Mouse (Mus musculus) hindbrain, embryonic 16.5 days (tissue): Measurements from ENCODE around the gene Gabpb1. TPM values are rescaled to one million over a fixed set of nuclear protein-coding genes. Genes with fewer than 3 reads are reported as not detected.
"Not testable (repeated sequence)": the region's sequence is repeated elsewhere in the genome, so short reads cannot be mapped to it uniquely, and the experiment has no call there.

Experiments used
- ATAC-seq: fragments of 200-750 bp; cut with Nextera tagmentation; 2 replicates; pipeline ENCODE4 v1.8.0; 2017; ENCODE audit warnings: moderate TSS enrichment, moderate library complexity
- H3K27ac ChIP-seq: fragments of 300-500 bp; sonication (generic); 2 replicates; pipeline ENCODE4 v1.5.1; 2014; ENCODE audit warnings: low read depth, mild to moderate bottlenecking, control low read depth, low read length, moderate library complexity
- H3K27me3 ChIP-seq: fragments of 300-500 bp; sonication (generic); replicated peaks from 2 replicates; pipeline ENCODE4 v1.6.1; 2014; ENCODE audit warnings: low read length; ENCODE audit not compliant: control insufficient read depth, insufficient read depth
- H3K36me3 ChIP-seq: fragments of 300-500 bp; sonication (generic); 2 replicates; pipeline ENCODE4 v1.6.1; 2014; ENCODE audit warnings: mild to moderate bottlenecking, low read length, moderate library complexity, mixed read lengths; ENCODE audit not compliant: control insufficient read depth, insufficient read depth
- H3K4me1 ChIP-seq: fragments of 300-500 bp; sonication (generic); 2 replicates; pipeline ENCODE4 v1.6.1; 2014; ENCODE audit warnings: low read depth, low read length; ENCODE audit not compliant: control insufficient read depth, insufficient read depth
- H3K4me2 ChIP-seq: fragments of 300-500 bp; sonication (generic); 2 replicates; pipeline ENCODE4 v1.6.1; 2014; ENCODE audit warnings: mild to moderate bottlenecking, low read length, control low read depth, moderate library complexity
- H3K4me3 ChIP-seq: fragments of 300-500 bp; sonication (generic); 2 replicates; pipeline ENCODE4 v1.5.1; 2014; ENCODE audit warnings: mild to moderate bottlenecking, low read length, control low read depth, moderate library complexity
- H3K9ac ChIP-seq: fragments of 300-500 bp; sonication (generic); 2 replicates; pipeline ENCODE4 v1.6.1; 2014; ENCODE audit warnings: low read depth, mild to moderate bottlenecking, control low read depth, low read length, moderate library complexity
- H3K9me3 ChIP-seq: fragments of 300-500 bp; sonication (generic); 2 replicates; pipeline ENCODE4 v1.6.1; 2014; ENCODE audit warnings: mild to moderate bottlenecking, low read length, moderate library complexity; ENCODE audit not compliant: control insufficient read depth
- WGBS: fragments of 180-500 bp; shearing (Covaris S2); extraction: QIAGEN DNeasy Blood & Tissue Kit; methylation state at CpG from one replicate; pipeline ENCODE4 v1.1.7; 2014; 5-methylcytosine and 5-hydroxymethylcytosine counted together
- polyA plus RNA-seq: library from polyadenylated mRNA; unstranded; fragments of >200 nt; fragmentation: Nextera tagmentation; extraction: Ambion mirVana; gene quantifications from 2 replicates; pipeline ENCODE4 v1.2.1, GENCODE M21; 2015

Gene Gabpb1
- polyA plus RNA-seq, 1 experiment from 2014 or later = 35.5 TPM

GRCm38 (mm10) chr2:126622455-126622854 is 53.7 kb downstream of the Gabpb1 start:
- H3K9me3 ChIP-seq = no peaks in the 10 kb centered on the region
- no peaks in the 10 kb centered on the region for H3K4me1 ChIP-seq
- 91% methylated on average over 2 of the region's 2 CpGs for WGBS

DNA sequence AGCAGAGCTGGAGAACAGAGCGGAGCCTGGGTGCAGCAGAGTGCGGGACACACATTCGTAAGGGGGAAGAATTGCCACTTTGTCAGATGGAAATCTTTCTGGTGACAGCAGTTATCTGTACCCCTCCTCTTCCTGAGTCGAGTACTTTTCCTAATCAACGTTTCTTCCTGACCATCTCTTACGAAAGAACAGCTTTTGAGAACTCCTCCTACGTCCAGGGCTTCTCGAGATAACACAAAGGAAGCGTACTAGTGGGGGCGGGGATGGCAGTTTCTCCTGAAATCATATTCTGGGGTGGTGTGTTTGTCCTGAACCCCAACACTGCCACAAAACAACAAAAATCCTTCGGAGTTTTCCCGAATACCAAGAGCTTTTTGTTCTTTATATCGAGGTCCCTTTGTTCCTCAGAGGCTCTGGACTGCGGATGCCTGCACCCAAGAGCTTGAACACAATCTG is 56.9 kb downstream of the Gabpb1 start, which contains the start of gene Hdc:
TSS of gene Hdc (minus strand) at position 51 of the 456 bp plus-strand sequence.
- H3K36me3 ChIP-seq = no peaks in the 10 kb centered on the region
- no peak for ATAC-seq
- 75% methylated on average over 14 of the region's 14 CpGs for WGBS

More at GRCm38 (mm10) chr2:126622455-126622854, 53.7 kb downstream of the Gabpb1 start:
- Histone ChIP-seq H3K36me3 (no peaks in the 10 kb centered on the region), H3K4me3 (no peak overlapping the region), H3K27me3 (no peaks in the 10 kb centered on the region), H3K27ac (no peak overlapping the region), H3K4me2 (no peak overlapping the region), H3K9ac (no peak overlapping the region)
- ATAC-seq = no peak

DNA sequence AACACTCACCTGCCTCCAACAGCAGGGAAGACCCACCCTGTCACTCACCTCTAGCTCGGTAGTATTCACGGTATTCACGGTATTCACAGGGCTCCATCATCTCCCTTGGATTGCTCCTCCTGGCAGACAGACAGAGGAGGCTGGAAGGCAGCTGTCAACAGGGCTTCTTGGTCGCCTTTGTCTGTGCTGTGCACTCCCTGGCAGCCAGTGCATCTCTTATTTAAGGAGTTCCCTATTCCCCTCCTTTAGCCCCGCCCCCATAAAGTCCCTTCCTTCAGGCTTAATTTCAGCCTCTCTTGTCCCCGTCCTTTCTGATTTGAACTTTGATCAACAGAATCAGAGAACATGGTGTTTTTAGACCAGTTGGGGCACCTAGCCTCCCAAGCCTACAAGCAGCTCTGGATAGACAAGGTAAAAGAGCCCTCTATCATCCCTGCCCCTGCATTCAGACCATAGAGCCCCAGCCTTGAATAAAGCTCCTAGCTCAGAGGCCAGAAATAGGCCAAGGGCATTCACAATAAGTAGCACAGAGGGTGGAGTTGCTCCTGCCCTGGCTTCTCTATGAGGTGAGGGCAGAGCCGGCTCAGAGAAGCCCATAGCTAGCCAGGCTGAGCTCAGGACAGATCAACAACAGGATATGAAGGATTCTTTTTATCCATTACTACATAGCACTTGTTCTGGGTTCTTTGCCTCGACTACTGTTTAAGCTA is 57.5 kb downstream of the Gabpb1 start:
- Histone ChIP-seq H3K9ac (no peak overlapping the region), H3K27ac (no peak overlapping the region), H3K27me3 (no peaks in the 10 kb centered on the region), H3K4me2 (no peak overlapping the region), H3K9me3 (no peaks in the 10 kb centered on the region), H3K36me3 (no peaks in the 10 kb centered on the region), H3K4me1 (no peaks in the 10 kb centered on the region), H3K4me3 (no peak overlapping the region)
- no peak for ATAC-seq
- WGBS = 27% methylated on average over 8 of the region's 8 CpGs

More for the DNA sequence above, 56.9 kb downstream of the Gabpb1 start, which contains the start of gene Hdc:
- Histone ChIP-seq H3K4me1 (no peaks in the 10 kb centered on the region), H3K4me2 (no peak within 1 kb of the TSS), H3K9me3 (no peaks in the 10 kb centered on the region), H3K27me3 (no peaks in the 10 kb centered on the region), H3K27ac (no peak within 1 kb of the TSS), H3K9ac (no peak within 1 kb of the TSS), H3K4me3 (no peak within 1 kb of the TSS)

DNA sequence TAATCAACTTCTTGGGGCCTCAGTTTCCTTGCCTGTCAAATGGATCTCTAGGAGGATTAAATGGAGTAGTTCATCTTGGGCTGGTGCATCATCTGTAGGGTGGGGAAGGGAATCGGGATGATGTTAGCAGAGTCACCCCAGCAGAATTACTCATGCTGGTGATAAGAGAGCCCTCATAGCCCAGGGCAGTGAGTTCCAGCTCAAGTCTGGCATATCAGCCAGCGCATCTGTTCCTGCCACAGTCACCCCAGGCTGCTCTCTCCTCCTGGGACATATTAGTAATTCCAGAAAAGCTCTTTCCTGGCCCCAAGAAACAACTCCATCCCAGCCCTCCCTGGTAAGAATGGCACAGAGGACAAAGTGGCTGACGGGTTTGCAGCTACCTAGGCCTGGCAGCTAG is 60.8 kb downstream of the Gabpb1 start:
- H3K27me3 ChIP-seq = no peaks in the 10 kb centered on the region
- H3K4me2 ChIP-seq = no peak overlapping the region
- H3K27ac ChIP-seq = no peak overlapping the region
- no peaks in the 10 kb centered on the region for H3K9me3 ChIP-seq
- 77% methylated on average over 3 of the region's 3 CpGs for WGBS
- no peak overlapping the region for H3K9ac ChIP-seq
- no peaks in the 10 kb centered on the region for H3K36me3 ChIP-seq
- no peak for ATAC-seq
- H3K4me1 ChIP-seq = no peaks in the 10 kb centered on the region
- no peak overlapping the region for H3K4me3 ChIP-seq

GRCm38 (mm10) chr2:126609600-126609999 is 66.5 kb downstream of the Gabpb1 start:
- not testable (repeated sequence) for H3K4me1 ChIP-seq, H3K27ac ChIP-seq, H3K4me3 ChIP-seq, H3K4me2 ChIP-seq, H3K36me3 ChIP-seq, ATAC-seq, H3K27me3 ChIP-seq, H3K9me3 ChIP-seq, H3K9ac ChIP-seq
- WGBS = 76% methylated on average over 12 of the region's 12 CpGs

DNA sequence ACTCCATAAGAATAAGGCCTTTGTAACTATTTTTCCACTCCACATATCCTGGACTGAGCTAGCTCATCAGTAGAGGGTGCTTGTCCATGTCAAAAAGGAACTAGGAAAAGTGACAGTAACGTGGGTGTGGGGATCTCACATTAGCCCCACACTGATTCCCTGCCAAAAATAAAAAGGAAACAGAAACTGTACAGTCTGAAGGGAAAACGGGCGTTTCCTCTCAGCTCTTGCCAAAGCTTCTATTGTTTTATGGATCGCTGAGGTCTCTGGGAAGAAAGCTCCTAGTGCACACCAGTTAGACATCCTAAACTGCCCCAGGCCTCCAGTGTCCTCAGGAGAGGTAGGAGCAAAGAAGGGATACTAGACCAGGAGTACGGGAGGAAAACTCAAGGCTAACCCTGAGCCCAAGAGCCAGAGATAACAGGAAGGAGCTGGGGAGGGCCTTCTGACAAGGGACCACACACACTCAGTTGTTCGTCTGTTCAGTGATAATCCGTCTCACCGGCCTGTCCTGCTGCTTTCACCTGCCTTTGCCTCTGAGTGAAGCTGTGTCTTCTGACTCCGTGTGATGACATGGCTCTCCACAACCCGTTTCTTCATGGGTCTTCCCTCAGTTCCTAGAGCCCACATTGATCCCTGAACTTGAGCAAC is 68.5 kb downstream of the Gabpb1 start:
- no peak overlapping the region for H3K27ac ChIP-seq
- H3K9ac ChIP-seq = no peak overlapping the region
- no peak overlapping the region for H3K4me2 ChIP-seq
- H3K27me3 ChIP-seq = no peaks in the 10 kb centered on the region
- H3K36me3 ChIP-seq = no peaks in the 10 kb centered on the region
- no peak for ATAC-seq
- no peaks in the 10 kb centered on the region for H3K4me1 ChIP-seq
- H3K9me3 ChIP-seq = no peaks in the 10 kb centered on the region
- H3K4me3 ChIP-seq = no peak overlapping the region
- 68% methylated on average over 10 of the region's 10 CpGs for WGBS

GRCm38 (mm10) chr2:126606688-126607062 is 69.5 kb downstream of the Gabpb1 start:
- WGBS = 71% methylated on average over 4 of the region's 4 CpGs
- H3K4me2 ChIP-seq = no peak overlapping the region

GRCm38 (mm10) chr2:126606061-126606687 is 70.0 kb downstream of the Gabpb1 start:
- H3K9ac ChIP-seq = no peak overlapping the region
- no peaks in the 10 kb centered on the region for H3K27me3 ChIP-seq
- H3K4me2 ChIP-seq = no peak overlapping the region
- H3K4me3 ChIP-seq = no peak overlapping the region
- H3K9me3 ChIP-seq = no peaks in the 10 kb centered on the region
- WGBS = 89% methylated on average over 15 of the region's 15 CpGs
- ATAC-seq = no peak
- H3K4me1 ChIP-seq = no peaks in the 10 kb centered on the region
- no peak overlapping the region for H3K27ac ChIP-seq
- no peaks in the 10 kb centered on the region for H3K36me3 ChIP-seq

More at GRCm38 (mm10) chr2:126606688-126607062, 69.5 kb downstream of the Gabpb1 start:
- no peak overlapping the region for H3K27ac ChIP-seq
- H3K27me3 ChIP-seq = no peaks in the 10 kb centered on the region
- no peak overlapping the region for H3K9ac ChIP-seq
- H3K36me3 ChIP-seq = no peaks in the 10 kb centered on the region
- no peaks in the 10 kb centered on the region for H3K4me1 ChIP-seq
- ATAC-seq = no peak
- H3K4me3 ChIP-seq = no peak overlapping the region
- H3K9me3 ChIP-seq = no peaks in the 10 kb centered on the region

DNA sequence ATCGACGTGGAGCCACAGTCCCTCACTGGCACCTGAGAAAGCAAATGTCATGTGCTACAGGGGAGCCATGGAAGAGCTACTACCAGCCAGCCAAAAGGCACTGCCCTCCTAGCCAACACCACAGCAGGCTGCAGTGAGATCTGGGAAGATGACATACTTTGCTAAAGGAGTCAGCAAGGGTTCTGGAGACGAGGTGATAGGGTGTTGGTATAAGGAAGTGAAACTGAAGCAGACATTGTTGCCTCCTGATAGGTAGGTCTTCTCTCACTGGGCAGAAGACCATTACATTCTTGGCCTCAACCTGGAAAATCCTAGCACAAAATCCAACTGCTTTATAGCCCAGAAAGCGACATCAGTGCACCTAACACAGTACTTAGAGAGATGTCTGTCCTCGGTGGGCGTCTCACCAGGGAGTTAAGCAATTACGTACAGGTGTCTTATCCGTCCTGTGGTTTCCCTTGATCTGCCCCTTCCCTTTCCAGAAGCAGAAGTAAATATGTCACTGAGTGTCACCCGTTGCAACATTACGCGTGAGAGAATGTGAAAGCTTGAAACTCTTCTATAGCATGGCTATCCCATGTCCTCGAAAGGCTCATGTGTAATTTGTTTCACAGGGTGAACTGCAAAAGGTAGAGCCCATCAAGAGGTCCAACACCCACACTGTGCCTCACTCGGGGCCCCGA is 74.1 kb downstream of the Gabpb1 start:
- no peak overlapping the region for H3K4me2 ChIP-seq
- no peak overlapping the region for H3K27ac ChIP-seq
- no peaks in the 10 kb centered on the region for H3K9me3 ChIP-seq
- no peak overlapping the region for H3K9ac ChIP-seq
- no peaks in the 10 kb centered on the region for H3K36me3 ChIP-seq
- ATAC-seq = no peak
- WGBS = 92% methylated on average over 14 of the region's 14 CpGs
- H3K4me3 ChIP-seq = no peak overlapping the region
- H3K4me1 ChIP-seq = no peaks in the 10 kb centered on the region
- no peaks in the 10 kb centered on the region for H3K27me3 ChIP-seq
